Mouse (Mus musculus) intestine, embryonic 15.5 days (tissue): Measurements from ENCODE around the gene Clec2d. TPM values are rescaled to one million over a fixed set of nuclear protein-coding genes. Genes with fewer than 3 reads are reported as not detected.

Source experiments
- ATAC-seq: fragments of 200-750 bp; cut with Nextera tagmentation; 2 replicates; pipeline ENCODE4 v1.8.0; 2017; ENCODE audit warnings: moderate TSS enrichment, moderate library complexity
- H3K27ac ChIP-seq: fragments of 300-500 bp; sonication (generic); 2 replicates; pipeline ENCODE4 v1.5.1; 2015; ENCODE audit warnings: mild to moderate bottlenecking, inconsistent platforms
- H3K27me3 ChIP-seq: fragments of 300-500 bp; sonication (generic); replicated peaks from 2 replicates; pipeline ENCODE4 v1.6.1; 2015; ENCODE audit warnings: inconsistent platforms
- H3K36me3 ChIP-seq: fragments of 300-500 bp; sonication (generic); 2 replicates; pipeline ENCODE4 v1.6.1; 2015; ENCODE audit warnings: inconsistent platforms
- H3K4me1 ChIP-seq: fragments of 300-500 bp; sonication (generic); replicated peaks from 2 replicates; pipeline ENCODE4 v1.6.1; 2015; ENCODE audit warnings: inconsistent platforms
- H3K4me2 ChIP-seq: fragments of 300-500 bp; sonication (generic); replicated peaks from 2 replicates; pipeline ENCODE4 v1.6.1; 2015; ENCODE audit warnings: mild to moderate bottlenecking, inconsistent platforms
- H3K4me3 ChIP-seq: fragments of 300-500 bp; sonication (generic); replicated peaks from 2 replicates; pipeline ENCODE4 v1.5.1; 2015; ENCODE audit warnings: inconsistent platforms
- H3K9ac ChIP-seq: fragments of 300-500 bp; sonication (generic); 2 replicates; pipeline ENCODE4 v1.6.1; 2015; ENCODE audit warnings: inconsistent platforms
- H3K9me3 ChIP-seq: fragments of 300-500 bp; sonication (generic); 2 replicates; pipeline ENCODE4 v1.6.1; 2016; ENCODE audit warnings: inconsistent platforms
- WGBS: fragments of 180-500 bp; shearing (Covaris S2); methylation state at CpG from one replicate; pipeline ENCODE4 v1.1.7; 2015; 5-methylcytosine and 5-hydroxymethylcytosine counted together
- polyA plus RNA-seq: library from polyadenylated mRNA; unstranded; fragments of >200 nt; fragmentation: Nextera tagmentation; extraction: Ambion mirVana; gene quantifications from 2 replicates; pipeline ENCODE4 v1.2.1, GENCODE M21; 2015

The Clec2d gene
- polyA plus RNA-seq, 1 experiment from 2014 or later = 0.80 TPM

DNA sequence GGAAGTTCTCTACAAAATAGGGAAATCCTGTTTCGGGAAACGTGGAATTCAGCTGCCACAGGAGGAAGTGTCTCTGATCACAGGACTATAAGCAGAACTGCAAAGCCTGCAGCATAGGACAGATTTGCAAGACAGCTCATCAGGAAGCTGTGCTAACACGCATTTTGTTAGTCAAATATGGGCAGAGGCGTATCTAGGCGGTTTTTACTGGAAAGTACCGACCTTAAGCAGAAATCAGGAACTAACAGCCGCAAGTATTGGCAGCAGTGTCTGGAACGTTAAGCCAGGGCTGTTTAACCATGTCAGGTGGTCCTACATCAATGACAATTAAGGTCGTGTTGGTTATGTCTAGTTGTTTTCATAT lies 52.4 kb downstream of the Clec2d start:
- H3K9ac ChIP-seq = no peak overlapping the region
- H3K27me3 ChIP-seq = no peaks in the 10 kb centered on the region
- no peaks in the 10 kb centered on the region for H3K9me3 ChIP-seq
- WGBS = 70% methylated on average over 9 of the region's 9 CpGs
- no peaks in the 10 kb centered on the region for H3K36me3 ChIP-seq
- ATAC-seq = no peak
- no peak overlapping the region for H3K27ac ChIP-seq
- no peak overlapping the region for H3K4me3 ChIP-seq
- peaks cover 17% of the 10 kb centered on the region; the same call in 1 of the 2 replicates for H3K4me1 ChIP-seq
- no peak overlapping the region for H3K4me2 ChIP-seq

DNA sequence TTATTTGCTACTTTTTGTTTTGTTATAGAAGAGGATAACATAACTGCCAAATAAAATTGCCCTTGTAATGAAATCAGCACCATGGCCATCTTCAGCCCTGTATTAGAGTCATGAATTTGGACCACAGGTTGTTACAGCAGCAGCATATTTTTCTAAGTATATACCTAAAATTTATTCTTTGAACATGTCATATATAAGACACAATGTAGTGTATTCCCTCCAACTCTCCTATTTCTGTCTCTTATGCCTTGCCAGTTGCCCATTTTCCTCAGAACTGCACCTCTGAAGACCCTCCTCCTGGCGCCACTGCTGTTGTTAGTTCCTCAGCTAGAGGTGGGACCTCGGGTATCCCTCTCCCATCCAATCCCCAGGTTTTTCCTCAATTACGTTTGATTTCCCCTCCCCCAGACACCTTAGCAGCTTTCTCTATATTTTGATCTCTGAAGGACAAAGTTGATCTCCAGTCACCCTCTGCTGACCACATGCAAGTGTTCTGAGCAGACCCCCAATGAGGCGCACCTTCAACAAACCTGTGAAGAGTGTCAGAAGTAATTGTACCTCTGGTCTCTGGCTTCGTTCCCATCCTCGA lies 53.0 kb downstream of the Clec2d start:
- Histone ChIP-seq H3K9ac (no peak overlapping the region), H3K9me3 (no peaks in the 10 kb centered on the region), H3K4me3 (no peak overlapping the region), H3K4me1 (peaks cover 17% of the 10 kb centered on the region; the same call in 1 of the 2 replicates), H3K27me3 (no peaks in the 10 kb centered on the region), H3K36me3 (no peaks in the 10 kb centered on the region), H3K4me2 (no peak overlapping the region), H3K27ac (peak overlapping the region; percentile 40; the same call in 1 of the 2 replicates)
- no peak for ATAC-seq
- WGBS = 84% methylated on average over 6 of the region's 6 CpGs

DNA sequence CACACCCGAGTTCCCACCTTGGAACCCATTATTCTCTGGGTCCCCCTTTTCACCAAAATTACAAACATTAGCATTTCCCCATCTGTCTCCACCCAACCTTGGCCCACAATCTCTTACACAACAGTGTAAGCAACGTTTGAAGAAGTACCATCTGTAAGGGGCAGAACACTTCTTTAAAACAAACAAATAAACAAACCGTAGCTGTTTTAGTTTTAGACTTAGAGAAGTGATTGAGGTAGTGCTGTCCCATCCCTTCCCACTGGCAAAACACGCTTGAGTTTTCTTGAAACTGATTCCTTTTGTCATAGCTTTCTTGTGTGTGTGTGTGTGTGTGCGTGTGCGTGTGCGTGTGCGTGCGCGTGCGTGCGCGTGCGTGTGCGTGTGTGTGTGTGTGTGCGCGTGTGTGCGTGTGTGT lies 53.5 kb downstream of the Clec2d start:
- Histone ChIP-seq H3K9me3 (no peaks in the 10 kb centered on the region), H3K4me3 (no peak overlapping the region), H3K27ac (peak overlapping the region; percentile 40; the same call in 1 of the 2 replicates), H3K36me3 (no peaks in the 10 kb centered on the region), H3K27me3 (no peaks in the 10 kb centered on the region), H3K4me1 (peaks cover 17% of the 10 kb centered on the region; the same call in 1 of the 2 replicates), H3K4me2 (no peak overlapping the region), H3K9ac (no peak overlapping the region)
- no peak for ATAC-seq
- WGBS = 86% methylated on average over 18 of the region's 18 CpGs

DNA sequence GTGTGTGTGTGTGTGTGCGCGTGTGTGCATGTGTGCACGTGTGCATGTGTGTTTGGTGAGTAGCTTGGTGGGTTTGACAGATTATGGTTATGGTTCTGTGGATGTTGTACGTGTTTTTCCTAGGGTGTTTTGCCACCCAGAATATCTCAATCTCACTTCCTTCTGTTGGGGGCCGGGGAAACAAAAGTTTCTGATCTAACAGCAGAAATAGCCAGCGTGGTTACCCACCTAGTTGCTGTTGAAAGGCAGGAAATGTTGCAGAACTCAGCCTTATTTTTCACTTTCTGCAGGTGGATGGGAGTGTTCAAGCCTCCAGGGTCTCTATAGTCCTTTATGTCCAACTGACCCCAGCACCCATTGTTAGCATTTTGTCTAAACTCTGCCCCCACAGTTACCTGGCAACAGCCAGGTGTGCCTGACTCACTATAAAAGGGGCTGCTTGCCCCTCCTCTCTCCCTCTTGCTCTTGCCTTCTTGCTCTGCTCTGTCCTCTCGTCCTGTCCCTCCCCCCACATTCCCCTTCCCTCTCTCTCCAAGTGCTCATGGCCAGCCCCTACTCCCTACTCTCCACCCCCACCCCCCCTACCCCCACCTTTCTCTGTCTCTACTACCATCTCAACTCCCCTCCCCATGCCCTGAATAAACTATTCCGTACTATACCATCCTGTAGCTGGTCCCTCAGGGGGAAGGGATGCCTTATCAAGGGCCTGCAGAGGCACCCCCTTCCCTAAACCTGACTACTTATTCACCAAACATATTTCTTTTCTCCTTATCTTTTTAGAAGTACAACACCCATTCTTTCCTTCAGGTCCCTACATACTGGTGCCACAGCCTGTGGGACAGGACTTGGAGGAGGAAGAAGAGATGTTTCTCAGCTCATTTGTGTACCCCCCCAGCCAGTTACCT lies 54.3 kb downstream of the Clec2d start:
- no peak overlapping the region; the same call in 1 of the 2 replicates for H3K4me2 ChIP-seq
- no peaks in the 10 kb centered on the region for H3K27me3 ChIP-seq
- no peaks in the 10 kb centered on the region for H3K9me3 ChIP-seq
- H3K4me3 ChIP-seq = no peak overlapping the region
- no peak overlapping the region for H3K9ac ChIP-seq
- no peaks in the 10 kb centered on the region for H3K36me3 ChIP-seq
- peak overlapping the region; percentile 40; the same call in 1 of the 2 replicates for H3K27ac ChIP-seq
- H3K4me1 ChIP-seq = peaks cover 17% of the 10 kb centered on the region; the same call in 1 of the 2 replicates
- ATAC-seq = no peak
- WGBS = 62% methylated on average over 8 of the region's 8 CpGs

DNA sequence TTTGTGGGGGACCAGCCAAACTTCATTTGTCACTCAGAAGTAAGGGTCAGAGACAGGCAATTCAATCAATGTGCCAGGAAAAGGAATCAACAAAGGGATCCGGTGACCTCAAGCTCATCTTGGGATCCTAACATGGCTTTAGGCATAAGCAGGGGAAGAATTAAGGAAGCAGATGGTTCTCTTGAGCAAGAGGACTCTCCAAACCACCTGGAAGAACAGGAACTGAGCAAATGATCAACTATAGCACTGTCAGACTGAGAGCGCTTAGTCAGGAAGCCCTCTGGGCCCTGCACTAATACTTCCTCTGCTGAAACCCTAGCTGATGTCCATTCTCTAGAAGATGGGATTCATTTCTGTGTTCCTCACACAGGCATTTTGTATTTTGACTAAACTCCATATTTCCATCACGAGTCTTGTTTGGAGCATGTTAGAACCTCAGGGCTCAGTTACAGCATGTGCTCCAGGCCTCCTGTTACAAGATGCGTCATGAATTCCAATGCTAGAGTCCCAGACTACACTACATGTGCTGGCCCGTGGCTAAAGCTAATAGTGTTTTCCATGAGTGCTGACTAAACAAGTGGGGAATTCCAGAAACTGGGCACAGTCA lies 55.5 kb downstream of the Clec2d start:
- peak overlapping the region; percentile 24; the same call in 1 of the 2 replicates for H3K4me2 ChIP-seq
- H3K4me3 ChIP-seq = no peak overlapping the region
- ATAC-seq = no peak

More for the DNA sequence above, 55.5 kb downstream of the Clec2d start:
- Histone ChIP-seq H3K27ac (peak overlapping the region; percentile 19), H3K9ac (no peak overlapping the region), H3K36me3 (no peaks in the 10 kb centered on the region), H3K4me1 (0 out of 2 replicates have a peak, but pooled peaks cover 10% of the 10 kb centered on the region), H3K27me3 (no peaks in the 10 kb centered on the region), H3K9me3 (no peaks in the 10 kb centered on the region)
- WGBS = 77% methylated on average over 5 of the region's 5 CpGs

Other genes with a start within 250 kb of the Clec2d start
- not detected in 2 replicates for gene Clec2g, start 246.2 kb upstream of the Clec2d start, polyA plus RNA-seq
- gene Klrb1f, start 134.7 kb upstream of the Clec2d start, polyA plus RNA-seq = 0.27 and 0.49 TPM in 2 replicates
- 10.4 and 11.4 TPM in 2 replicates for gene Clec2e, start 79.7 kb upstream of the Clec2d start, polyA plus RNA-seq
- gene Cd69, start 94.8 kb downstream of the Clec2d start, polyA plus RNA-seq = 0.19 and 0.28 TPM in 2 replicates
- gene 4922502D21Rik, start 151.2 kb downstream of the Clec2d start, polyA plus RNA-seq = not detected in 2 replicates
- 0.80 and 0.87 TPM in 2 replicates for gene Clec12a, start 162.1 kb downstream of the Clec2d start, polyA plus RNA-seq
- gene Clec12b, start 205.3 kb downstream of the Clec2d start, polyA plus RNA-seq = not detected in 2 replicates
- 1.2 and 1.3 TPM in 2 replicates for gene Clec1b, start 216.7 kb downstream of the Clec2d start, polyA plus RNA-seq
- 0.13 and 0.20 TPM in 2 replicates for gene Clec9a, start 228.2 kb downstream of the Clec2d start, polyA plus RNA-seq